Mouse (Mus musculus) forebrain, postnatal 0 days (tissue): ENCODE results near the gene Slc50a1. TPM values are rescaled to one million over a fixed set of nuclear protein-coding genes. Genes with fewer than 3 reads are reported as not detected.

Experiments
- ATAC-seq: fragments of 200-750 bp; cut with Nextera tagmentation; 2 replicates; pipeline ENCODE4 v1.8.0; 2017; ENCODE audit warnings: mild to moderate bottlenecking, moderate library complexity
- DNase-seq: peaks from one replicate; pipeline ENCODE4 v3.0.0-alpha.2; 2015
- H3K27ac ChIP-seq: fragments of 300-500 bp; sonication (generic); 2 replicates; pipeline ENCODE4 v1.5.1; 2014; ENCODE audit warnings: low read depth, mild to moderate bottlenecking, antibody characterized with exemption, low read length, moderate library complexity, mixed read lengths
- H3K27me3 ChIP-seq: fragments of 300-500 bp; sonication (generic); 2 replicates; pipeline ENCODE4 v1.6.1; 2014; ENCODE audit warnings: mild to moderate bottlenecking, low read length, mixed read lengths; ENCODE audit not compliant: insufficient read depth
- H3K36me3 ChIP-seq: fragments of 300-500 bp; sonication (generic); 2 replicates; pipeline ENCODE4 v1.6.1; 2014; ENCODE audit warnings: mild to moderate bottlenecking, moderate library complexity; ENCODE audit not compliant: insufficient read depth
- H3K4me1 ChIP-seq: fragments of 300-500 bp; sonication (generic); 2 replicates; pipeline ENCODE4 v1.6.1; 2014; ENCODE audit warnings: antibody characterized with exemption; ENCODE audit not compliant: insufficient read depth
- H3K4me2 ChIP-seq: fragments of 300-500 bp; sonication (generic); 2 replicates; pipeline ENCODE4 v1.6.1; 2014; ENCODE audit warnings: low read depth, mild to moderate bottlenecking, moderate library complexity
- H3K4me3 ChIP-seq: fragments of 300-500 bp; sonication (generic); 2 replicates; pipeline ENCODE4 v1.5.1; 2014; ENCODE audit warnings: low read depth, low read length, mixed read lengths
- H3K9ac ChIP-seq: fragments of 300-500 bp; sonication (generic); 2 replicates; pipeline ENCODE4 v1.6.1; 2014; ENCODE audit warnings: mild to moderate bottlenecking
- H3K9me3 ChIP-seq: fragments of 300-500 bp; sonication (generic); 2 replicates; pipeline ENCODE4 v1.6.1; 2016; ENCODE audit warnings: low read length
- CTCF ChIP-seq: sonication (generic); IDR thresholded peaks from 2 replicates; pipeline ENCODE4 v1.5.1; 2016; ENCODE audit warnings: antibody characterized with exemption, control low read depth, low read depth
- WGBS: fragments of 180-500 bp; shearing (Covaris S2); extraction: QIAGEN DNeasy Blood & Tissue Kit; methylation state at CpG from one replicate; pipeline ENCODE4 v1.1.7; 2014; 5-methylcytosine and 5-hydroxymethylcytosine counted together
- polyA plus RNA-seq: library from polyadenylated mRNA; unstranded; fragments of >200 nt; fragmentation: Nextera tagmentation; extraction: Ambion mirVana; gene quantifications from 2 replicates; pipeline ENCODE4 v1.2.1, GENCODE M21; 2015
- total RNA-seq: library from RNA; depleted of rRNA; stranded (reverse); fragments of >200 nt; gene quantifications from 2 replicates; pipeline ENCODE4 v1.2.3, GENCODE M21; 2014

Slc50a1 gene
- total and polyA plus RNA-seq, 2 experiments from 2014 or later: 26.7 to 34.8 TPM

DNA sequence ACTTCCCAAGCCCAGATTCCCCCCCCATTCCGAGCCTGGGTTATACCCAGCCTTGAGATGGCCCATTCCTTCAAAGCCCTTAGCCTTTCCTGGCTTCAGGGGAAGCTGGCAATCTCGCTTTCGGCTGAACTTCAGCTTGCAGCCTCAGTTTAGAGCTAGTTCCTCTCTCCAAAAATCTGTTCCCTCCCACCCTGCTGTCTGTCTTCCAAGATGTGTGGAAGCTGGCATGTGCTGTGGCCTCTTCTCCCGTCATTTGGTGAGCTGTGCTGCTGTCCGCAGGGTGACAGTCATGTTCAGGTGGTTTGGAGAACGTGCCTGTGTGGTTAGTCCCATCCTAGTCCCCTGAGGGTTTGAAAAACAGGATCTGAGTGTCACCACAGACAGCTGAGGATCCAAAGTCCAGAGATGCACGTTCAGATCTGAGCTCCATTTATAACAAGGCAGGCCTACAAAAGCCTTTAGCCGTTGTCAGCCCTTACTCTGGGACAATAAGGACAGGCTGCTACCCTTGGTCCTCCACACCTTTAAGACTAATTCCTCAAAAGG is 25.4 kb upstream of the Slc50a1 start:
- Histone ChIP-seq H3K4me1 (no peaks in the 10 kb centered on the region), H3K27ac (no peak overlapping the region), H3K36me3 (no peaks in the 10 kb centered on the region), H3K9me3 (no peaks in the 10 kb centered on the region), H3K9ac (no peak overlapping the region), H3K4me2 (no peak overlapping the region), H3K27me3 (no peaks in the 10 kb centered on the region; the same call in 1 of the 2 replicates), H3K4me3 (no peak overlapping the region)
- WGBS: 72% methylated on average over 8 of the region's 8 CpGs
- no peak for TF ChIP-seq CTCF
- ATAC-seq (no peak), DNase-seq (no peak)

DNA sequence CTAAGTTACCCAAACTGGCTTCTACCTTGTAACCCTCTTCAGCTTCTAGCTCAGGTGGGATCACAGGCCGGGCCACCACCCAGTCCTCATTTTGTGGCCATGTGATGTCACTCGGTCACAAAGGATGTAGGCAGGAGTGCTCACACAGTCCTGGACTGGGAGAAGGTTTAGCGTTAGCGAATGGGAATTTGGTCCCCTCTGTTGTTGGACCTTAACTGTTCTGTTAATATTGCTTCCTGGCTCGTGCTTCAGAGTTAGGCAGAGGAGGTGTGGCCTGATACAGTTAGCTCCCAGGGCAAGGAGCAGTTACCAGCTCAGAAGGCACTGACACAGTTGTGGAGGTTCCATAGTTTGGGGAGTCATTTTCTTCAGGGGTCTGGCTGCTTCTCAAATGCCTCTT is 23.8 kb upstream of the Slc50a1 start:
- DNase-seq (no peak), ATAC-seq (no peak)
- Histone ChIP-seq H3K4me1 (no peaks in the 10 kb centered on the region), H3K4me2 (no peak overlapping the region), H3K27me3 (no peaks in the 10 kb centered on the region), H3K36me3 (no peaks in the 10 kb centered on the region), H3K9ac (no peak overlapping the region), H3K4me3 (no peak overlapping the region), H3K9me3 (no peaks in the 10 kb centered on the region), H3K27ac (no peak overlapping the region)
- TF ChIP-seq CTCF: no peak
- WGBS: 79% methylated on average over 5 of the region's 5 CpGs

DNA sequence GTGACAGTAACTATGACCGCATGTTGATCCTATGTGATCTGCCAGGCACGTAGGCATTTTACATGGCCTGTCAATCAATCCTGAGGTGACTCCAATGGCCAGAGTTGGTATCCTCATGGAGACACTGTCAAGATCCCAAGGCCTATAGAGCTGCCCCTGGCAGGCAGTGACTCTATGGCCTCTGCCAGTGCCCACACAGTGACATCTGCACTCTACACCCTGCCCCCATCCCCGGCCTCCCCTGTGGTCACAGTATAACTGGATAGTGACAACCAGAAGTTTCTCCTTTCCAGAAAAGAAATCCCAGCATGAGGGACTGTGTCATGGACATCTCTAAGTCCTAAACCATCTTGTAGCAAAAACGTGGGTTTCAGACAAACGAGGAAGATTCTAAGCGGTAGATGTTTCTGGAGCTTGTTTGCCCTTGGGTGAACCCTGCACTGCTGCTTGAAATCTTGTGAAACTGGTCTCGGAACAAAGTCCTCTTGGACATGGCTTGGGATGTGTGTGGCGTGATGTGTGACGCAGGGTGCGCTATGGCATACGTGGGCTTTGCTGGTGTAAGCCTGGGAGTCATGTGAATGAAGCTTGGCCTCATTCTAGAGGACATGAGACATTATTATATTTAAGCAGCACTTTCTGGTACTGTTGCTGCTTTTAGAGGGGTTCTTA is 23.0 kb upstream of the Slc50a1 start:
- no peaks in the 10 kb centered on the region for H3K9me3 ChIP-seq

GRCm38 (mm10) chr3:89292303-89292702 is 21.9 kb upstream of the Slc50a1 start:
- 69% methylated on average over 5 of the region's 5 CpGs for WGBS
- H3K27ac ChIP-seq: no peak overlapping the region
- H3K4me3 ChIP-seq: no peak overlapping the region
- H3K36me3 ChIP-seq: no peaks in the 10 kb centered on the region
- TF ChIP-seq CTCF: no peak
- no peaks in the 10 kb centered on the region for H3K4me1 ChIP-seq
- no peak for DNase-seq
- no peak for ATAC-seq
- no peak overlapping the region for H3K4me2 ChIP-seq
- H3K9ac ChIP-seq: no peak overlapping the region
- H3K9me3 ChIP-seq: no peaks in the 10 kb centered on the region
- no peaks in the 10 kb centered on the region for H3K27me3 ChIP-seq

More for the DNA sequence above, 23.0 kb upstream of the Slc50a1 start:
- TF ChIP-seq CTCF: no peak
- no peak for DNase-seq
- 93% methylated on average over 11 of the region's 11 CpGs for WGBS
- Histone ChIP-seq H3K4me3 (no peak overlapping the region), H3K9ac (no peak overlapping the region), H3K27me3 (no peaks in the 10 kb centered on the region), H3K36me3 (no peaks in the 10 kb centered on the region), H3K4me2 (no peak overlapping the region), H3K4me1 (no peaks in the 10 kb centered on the region), H3K27ac (no peak overlapping the region)
- ATAC-seq: no peak

GRCm38 (mm10) chr3:89291874-89292273 is 21.5 kb upstream of the Slc50a1 start:
- Histone ChIP-seq H3K4me1 (no peaks in the 10 kb centered on the region), H3K27me3 (no peaks in the 10 kb centered on the region), H3K9ac (no peak overlapping the region), H3K27ac (no peak overlapping the region), H3K36me3 (no peaks in the 10 kb centered on the region), H3K4me3 (no peak overlapping the region), H3K9me3 (no peaks in the 10 kb centered on the region), H3K4me2 (no peak overlapping the region)
- 78% methylated on average over 10 of the region's 10 CpGs for WGBS
- no peak for ATAC-seq
- no peak for DNase-seq
- no peak for TF ChIP-seq CTCF

DNA sequence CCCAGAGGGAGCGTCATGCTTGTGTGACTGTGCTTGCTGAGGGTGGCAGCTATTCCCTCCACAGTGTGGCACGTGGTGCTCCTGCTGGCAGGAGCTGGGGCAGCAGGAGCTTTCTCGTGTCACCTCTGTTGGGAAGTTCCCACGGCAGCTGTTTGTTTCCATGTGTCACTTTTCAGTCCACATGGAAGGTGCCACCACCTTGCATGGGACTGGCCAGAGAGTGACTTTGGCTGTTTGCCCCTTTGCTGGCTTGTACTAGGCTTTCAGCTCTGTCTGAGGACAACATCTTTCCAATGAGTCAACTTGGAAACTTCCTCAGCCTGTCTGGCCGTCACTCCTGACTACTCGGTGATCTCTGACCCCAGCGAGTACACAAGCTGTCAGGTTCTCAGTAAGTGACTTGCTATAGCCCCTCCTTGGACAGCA is 18.1 kb upstream of the Slc50a1 start:
- no peak overlapping the region for H3K4me2 ChIP-seq
- WGBS: 51% methylated on average over 7 of the region's 7 CpGs
- no peaks in the 10 kb centered on the region for H3K9me3 ChIP-seq
- no peak overlapping the region for H3K9ac ChIP-seq
- DNase-seq (no peak), ATAC-seq (no peak)
- no peak overlapping the region for H3K4me3 ChIP-seq
- no peak overlapping the region for H3K27ac ChIP-seq
- H3K36me3 ChIP-seq: no peaks in the 10 kb centered on the region
- H3K4me1 ChIP-seq: no peaks in the 10 kb centered on the region
- H3K27me3 ChIP-seq: no peaks in the 10 kb centered on the region
- TF ChIP-seq CTCF: no peak

DNA sequence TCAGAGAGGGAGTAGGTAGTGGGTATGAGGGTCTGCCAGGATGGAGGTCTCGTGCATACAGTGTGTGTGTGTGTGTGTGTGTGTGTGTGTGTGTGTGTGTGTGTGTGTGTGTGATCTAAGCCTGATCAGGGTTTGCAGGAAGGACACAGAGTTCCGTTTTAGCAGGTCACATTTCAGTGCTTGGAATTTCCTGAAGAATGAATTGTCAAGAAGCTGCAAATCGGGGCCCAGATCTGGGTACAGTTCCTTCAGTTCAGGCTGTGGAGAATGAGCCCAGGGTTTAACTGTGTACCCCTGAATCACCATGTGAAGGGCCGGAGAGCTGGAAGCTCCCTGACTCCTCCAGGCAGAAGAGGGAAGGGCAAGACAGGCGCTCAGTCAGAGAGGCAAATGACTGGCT is 16.9 kb upstream of the Slc50a1 start:
- Histone ChIP-seq H3K4me3 (no peak overlapping the region), H3K36me3 (no peaks in the 10 kb centered on the region), H3K4me1 (no peaks in the 10 kb centered on the region), H3K9me3 (no peaks in the 10 kb centered on the region), H3K9ac (no peak overlapping the region), H3K27ac (no peak overlapping the region), H3K27me3 (no peaks in the 10 kb centered on the region), H3K4me2 (no peak overlapping the region)
- TF ChIP-seq CTCF: no peak
- WGBS: 64% methylated on average over 5 of the region's 5 CpGs
- ATAC-seq (no peak), DNase-seq (no peak)
